Mouse (Mus musculus) erythroid progenitor cell, adult 5-6 weeks (primary cell): ENCODE measurements at regions not wholly inside any gene's neighbourhood (a gene's known extent, or its start where the extent isn't known, plus 50 kb on each side); places are given as distances from the start of the nearest gene placed in this dataset.

Experiments
- ATAC-seq: replicated peaks from 2 replicates; pipeline ENCODE4 v1.8.0; 2016; ENCODE audit warnings: moderate number of reproducible peaks, mild to moderate bottlenecking, moderate TSS enrichment, inconsistent platforms; ENCODE audit not compliant: poor library complexity, low FRiP score, severe bottlenecking

DNA sequence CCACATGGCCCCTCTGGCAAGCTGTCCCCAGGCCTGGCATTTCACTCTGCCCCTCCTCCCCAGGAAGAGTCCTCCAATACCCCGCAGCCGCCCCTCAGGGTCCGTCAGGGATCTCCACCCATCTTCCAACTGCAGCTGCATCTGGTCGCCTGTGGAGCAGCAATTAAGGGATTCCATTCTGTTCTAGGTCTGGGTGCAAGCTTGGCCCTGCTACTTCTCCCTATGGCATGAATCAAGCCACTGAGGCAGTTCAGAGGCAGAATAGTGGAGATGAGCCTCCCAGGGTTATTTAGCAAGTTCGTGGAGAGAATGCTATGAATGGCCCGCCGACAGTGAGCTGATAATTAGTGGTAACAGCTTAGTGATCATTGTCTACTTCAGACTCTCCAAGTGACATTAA is 275.7 kb upstream of the Irx3 start:
- no peak for ATAC-seq

- no peak for ATAC-seq
Measured at GRCm38 (mm10) chr8:92072254-92072615, 270.4 kb upstream of the Irx3 start.

- no peak for ATAC-seq
Measured at GRCm38 (mm10) chr8:92071305-92072253, 269.7 kb upstream of the Irx3 start.

GRCm38 (mm10) chr8:92070704-92071103 is 268.8 kb upstream of the Irx3 start:
- no peak for ATAC-seq

GRCm38 (mm10) chr8:92066435-92066834 is 264.6 kb upstream of the Irx3 start:
- ATAC-seq: no peak

GRCm38 (mm10) chr8:92065554-92066239 is 263.8 kb upstream of the Irx3 start:
- ATAC-seq: no peak

DNA sequence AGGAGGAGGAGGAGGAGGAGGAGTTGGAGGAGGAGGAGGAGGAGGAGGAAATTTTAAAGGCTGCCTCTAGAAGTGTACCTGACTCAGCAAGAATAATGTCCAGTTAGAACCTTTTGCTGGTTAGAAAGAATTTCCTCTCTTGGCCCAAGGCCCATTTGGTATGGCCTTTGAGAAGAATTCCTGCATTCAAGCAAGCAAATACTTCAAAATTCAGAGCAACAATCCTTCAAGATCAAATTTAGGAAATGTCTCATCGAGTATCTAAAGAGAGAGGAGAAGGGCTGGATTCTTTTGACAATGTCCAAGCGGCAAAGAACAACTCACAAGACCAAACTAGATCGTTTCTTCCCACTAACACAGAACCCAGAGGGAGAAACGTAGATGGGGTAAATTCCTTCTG is 263.1 kb upstream of the Irx3 start:
- no peak for ATAC-seq

DNA sequence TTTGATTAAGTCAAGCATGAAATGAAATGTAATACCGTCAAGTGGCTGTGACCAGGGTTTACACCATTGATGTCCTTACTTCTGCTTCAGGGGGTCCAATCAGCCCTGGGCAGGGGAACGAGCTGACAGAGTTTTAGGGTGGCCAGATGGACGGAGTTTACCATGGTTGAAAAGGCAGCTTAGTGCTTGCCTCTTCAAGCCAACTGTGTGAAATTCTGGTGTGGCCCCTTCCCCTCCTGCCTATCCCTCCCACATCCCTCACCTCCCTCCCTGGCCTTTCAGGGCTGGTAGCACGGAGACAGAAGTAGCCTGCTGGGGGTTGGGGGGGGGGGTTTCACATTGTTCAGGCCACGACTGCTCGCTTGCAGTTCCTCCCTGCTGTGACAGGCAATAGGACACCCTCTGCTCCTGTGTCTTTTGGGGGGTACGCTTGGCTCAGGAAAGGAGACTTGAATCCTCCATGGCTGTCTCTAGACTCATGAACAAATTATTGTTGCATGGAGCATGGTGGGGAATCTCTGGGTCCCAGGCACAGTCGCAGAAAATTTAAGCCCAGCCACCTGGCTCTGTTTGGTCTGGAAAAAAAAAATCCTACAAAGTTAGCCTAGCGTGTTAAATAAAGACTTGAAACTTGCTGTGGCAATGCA is 262.4 kb upstream of the Irx3 start:
- no peak for ATAC-seq

- ATAC-seq: no peak
Measured at GRCm38 (mm10) chr8:92063333-92063732, 261.5 kb upstream of the Irx3 start.

DNA sequence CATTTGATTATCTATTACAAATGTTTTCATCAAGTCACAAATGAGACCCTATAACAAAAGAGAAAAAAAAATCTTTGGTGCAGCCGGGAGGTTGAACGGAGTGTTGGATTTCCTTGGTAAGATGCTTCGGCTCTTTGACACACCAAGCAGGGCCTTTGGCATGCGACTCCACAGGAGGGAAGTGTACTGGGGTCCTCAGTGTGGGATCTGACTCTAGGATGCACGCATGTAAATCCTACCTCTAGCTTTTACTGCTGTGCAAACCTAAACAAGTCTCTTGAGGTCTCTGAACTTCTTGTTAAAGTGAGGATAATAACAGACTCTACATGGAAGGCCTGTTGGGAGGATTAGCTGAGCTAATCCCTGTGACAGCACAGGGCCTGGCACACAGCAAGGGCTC is 257.6 kb upstream of the Irx3 start:
- no peak for ATAC-seq

DNA sequence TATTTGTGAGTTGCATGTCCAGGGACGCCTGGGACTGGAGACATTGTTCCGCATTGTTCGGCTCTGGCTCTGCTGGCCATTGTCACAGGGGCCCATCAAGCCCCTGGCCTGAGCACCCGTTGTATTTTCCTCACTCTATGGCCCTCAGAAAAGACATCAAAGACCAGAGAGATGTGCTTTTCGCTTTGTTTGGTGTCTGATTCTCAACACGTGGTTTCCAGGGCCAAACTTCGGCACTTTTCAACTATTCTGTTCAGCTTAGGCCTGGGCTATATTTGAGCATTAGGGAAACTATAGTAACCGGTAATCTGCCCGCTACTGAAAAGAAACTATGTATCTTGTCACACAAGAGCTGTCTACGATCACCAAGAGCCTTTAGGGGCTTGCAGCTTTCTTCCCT is 257.1 kb upstream of the Irx3 start:
- ATAC-seq: no peak

DNA sequence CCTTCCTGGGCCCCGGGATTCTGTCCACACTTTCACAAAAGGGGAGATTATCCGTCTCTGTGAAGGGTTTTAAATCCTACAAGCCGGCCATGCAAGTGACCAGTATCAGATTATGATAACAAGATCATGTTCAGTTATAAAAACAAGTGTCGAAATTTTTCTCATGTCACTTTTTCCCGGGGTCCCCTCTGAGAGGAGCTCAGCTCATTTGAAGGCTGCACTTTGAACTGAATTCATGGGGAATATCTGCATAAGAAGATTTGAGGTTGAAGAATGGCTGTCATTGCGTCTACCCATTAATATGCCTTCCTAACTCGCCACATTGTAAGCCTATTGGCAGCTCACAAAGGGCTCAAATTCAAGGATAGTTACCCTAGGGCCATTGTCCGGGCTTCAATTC is 256.0 kb upstream of the Irx3 start:
- no peak for ATAC-seq

DNA sequence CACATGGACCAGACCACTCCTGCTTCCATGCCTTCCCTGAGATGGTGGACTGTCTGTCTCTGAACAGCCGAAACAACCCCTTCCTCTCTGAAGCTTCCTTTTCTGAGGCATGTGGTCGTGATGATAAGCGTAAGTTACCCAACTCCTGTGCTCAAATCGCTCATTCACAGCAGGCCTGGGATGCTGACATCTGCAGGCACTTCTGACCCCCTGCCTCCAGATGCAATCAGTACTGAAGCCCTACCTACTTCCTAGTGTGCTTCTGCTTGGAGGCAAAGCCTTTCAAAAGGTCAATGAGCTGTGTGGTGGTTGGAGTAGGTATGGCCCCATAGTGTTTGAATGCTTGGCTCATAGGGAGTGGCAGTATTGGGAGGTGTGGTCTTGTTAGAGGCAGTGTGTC is 253.7 kb upstream of the Irx3 start:
- no peak for ATAC-seq

DNA sequence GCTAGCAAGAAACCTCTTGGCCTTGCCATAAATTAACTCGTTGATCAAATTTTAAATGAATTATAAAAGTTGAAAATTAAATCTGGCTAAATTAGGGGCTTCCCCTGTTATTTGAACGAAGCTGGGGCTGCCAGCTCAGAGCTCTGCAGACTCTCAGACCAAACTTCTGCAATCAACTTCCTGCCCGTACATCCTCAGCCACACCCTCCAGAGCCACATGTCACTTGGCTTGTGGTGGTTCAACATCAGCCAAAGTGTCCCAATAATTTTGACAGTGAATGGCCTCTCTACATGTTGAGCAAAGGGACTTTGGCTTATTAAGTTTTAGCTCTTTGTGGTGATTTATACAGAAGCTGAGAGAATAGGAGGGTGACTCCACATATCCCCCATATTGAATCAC is 242.8 kb upstream of the Irx3 start:
- ATAC-seq: no peak

- no peak for ATAC-seq
Measured at GRCm38 (mm10) chr8:92042951-92043350, 241.1 kb upstream of the Irx3 start.

DNA sequence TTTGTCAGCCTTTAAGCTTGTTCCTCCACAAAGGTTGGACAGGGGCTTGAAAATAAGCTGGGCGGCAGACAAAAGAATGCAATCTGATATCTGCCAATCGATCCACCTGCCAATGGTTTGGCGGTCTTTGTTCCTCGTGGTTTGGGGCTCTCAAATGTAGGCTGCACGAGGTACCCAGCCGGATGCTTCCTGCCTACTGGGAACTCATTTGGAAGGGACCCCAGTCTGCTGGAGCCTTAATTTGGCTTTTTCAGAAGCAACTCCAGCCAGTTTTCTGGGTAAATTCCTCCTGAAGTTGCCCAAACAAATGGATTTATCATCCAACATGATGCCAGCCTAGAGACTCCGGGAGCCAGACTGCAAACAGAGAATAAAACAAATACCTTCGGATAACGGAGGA is 228.1 kb upstream of the Irx3 start:
- ATAC-seq: no peak

DNA sequence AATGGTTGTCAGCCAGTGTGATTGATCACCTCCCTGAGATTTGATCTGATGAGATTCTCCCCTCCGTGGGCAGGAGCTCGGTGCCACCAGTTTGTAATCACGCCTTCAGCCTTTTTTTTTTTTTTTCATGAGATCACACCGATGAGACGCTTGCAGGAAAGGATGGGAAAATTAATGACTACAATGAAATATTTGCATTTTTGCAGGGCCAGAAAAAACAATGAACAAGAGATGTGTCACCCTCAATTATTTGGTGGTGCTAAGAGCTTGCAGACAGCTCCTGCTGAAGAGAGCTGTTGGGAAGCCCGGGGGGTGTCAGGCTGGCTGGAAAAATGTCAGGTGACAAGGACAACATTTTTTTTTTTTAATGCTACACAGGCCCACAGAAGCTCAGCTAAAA is 227.6 kb upstream of the Irx3 start:
- no peak for ATAC-seq

DNA sequence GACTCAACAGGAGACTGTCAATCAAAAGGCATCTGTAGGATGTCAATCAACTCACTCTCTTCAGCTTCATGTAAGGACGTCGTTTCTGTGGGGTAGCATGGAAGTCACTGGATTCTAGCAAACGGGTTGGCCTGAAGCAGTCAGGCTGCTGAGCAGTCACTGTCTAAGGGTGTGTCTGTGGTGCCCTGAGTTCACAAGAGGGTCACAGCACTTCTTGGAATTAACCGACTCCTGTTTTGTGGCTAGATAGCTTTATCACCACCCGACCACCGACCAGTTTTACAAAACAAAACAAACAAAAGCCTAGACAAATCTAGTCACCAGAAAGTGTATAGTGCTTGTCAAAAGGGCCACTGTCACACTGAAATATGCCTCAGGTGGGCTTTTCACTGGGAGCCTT is 226.4 kb upstream of the Irx3 start:
- ATAC-seq: no peak

GRCm38 (mm10) chr8:92024133-92024532 is 222.3 kb upstream of the Irx3 start:
- no peak for ATAC-seq

GRCm38 (mm10) chr8:92021521-92021920 is 219.7 kb upstream of the Irx3 start:
- ATAC-seq: no peak

DNA sequence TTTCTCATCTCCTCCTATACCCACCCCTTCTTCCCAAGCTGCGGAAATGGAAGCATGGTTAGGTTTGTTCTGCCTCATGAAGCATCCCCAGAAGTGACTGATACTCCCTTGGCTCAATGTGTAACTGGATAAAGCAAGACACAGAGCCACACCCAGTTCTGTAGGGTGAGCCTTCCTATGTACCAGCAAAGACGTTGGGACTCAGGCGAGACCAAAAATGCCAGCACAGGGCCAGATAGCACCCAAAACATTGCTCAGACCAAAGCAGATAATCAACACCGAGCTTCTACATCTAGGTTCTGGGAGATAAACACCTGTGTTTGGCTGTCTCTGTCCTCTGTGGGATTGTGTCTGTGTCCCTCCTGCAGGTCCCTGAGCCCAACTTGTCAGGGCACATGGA is 212.8 kb upstream of the Irx3 start:
- ATAC-seq: peak; percentile 57; the same call in 1 of the 2 replicates
